Mouse (Mus musculus) small intestine, adult 2 months (tissue): ENCODE data around the gene Wnt2. TPM values are rescaled to one million over a fixed set of nuclear protein-coding genes. Genes with fewer than 3 reads are reported as not detected.
A peak's percentile ranks its signal among the peaks of the same experiment; 100 is the strongest.

ENCODE experiments used
- H3K27ac ChIP-seq: fragments of 200-500 bp; 2 replicates; pipeline ENCODE4 v1.5.1; 2012; ENCODE audit warnings: low read depth, low read length, control low read depth, inconsistent platforms; ENCODE audit not compliant: insufficient read depth
- H3K27me3 ChIP-seq: fragments of 200-500 bp; 2 replicates; pipeline ENCODE4 v1.6.1; 2012; ENCODE audit warnings: mild to moderate bottlenecking, moderate library complexity, low read length, inconsistent platforms; ENCODE audit not compliant: control insufficient read depth, insufficient read depth
- H3K36me3 ChIP-seq: fragments of 200-500 bp; 2 replicates; pipeline ENCODE4 v1.6.1; 2012; ENCODE audit warnings: mild to moderate bottlenecking, low read length, control low read depth, inconsistent platforms; ENCODE audit not compliant: control insufficient read depth, insufficient read depth
- H3K4me1 ChIP-seq: fragments of 200-500 bp; 2 replicates; pipeline ENCODE4 v1.6.1; 2012; ENCODE audit warnings: low read length, inconsistent platforms, mixed read lengths; ENCODE audit not compliant: control insufficient read depth, insufficient read depth, insufficient read length
- H3K4me3 ChIP-seq: fragments of 200-500 bp; 2 replicates; pipeline ENCODE4 v1.5.1; 2012; ENCODE audit warnings: low read depth, mild to moderate bottlenecking, control low read depth, inconsistent platforms, low read length, moderate library complexity
- CTCF ChIP-seq: fragments of 200-500 bp; IDR thresholded peaks from 2 replicates; pipeline ENCODE4 v1.5.1; 2012; ENCODE audit warnings: low read depth, mild to moderate bottlenecking, control low read depth, inconsistent platforms, low read length, moderate library complexity, mixed read lengths; ENCODE audit not compliant: insufficient replicate concordance, insufficient read length; ENCODE audit errors: extremely low read depth
- POLR2A ChIP-seq: fragments of 200-500 bp; IDR thresholded peaks from 2 replicates; pipeline ENCODE4 v1.6.1; 2012; ENCODE audit warnings: low read depth, mild to moderate bottlenecking, control low read depth, inconsistent platforms, low read length, moderate library complexity
- WGBS: fragments of 180-500 bp; shearing (Covaris S2); methylation state at CpG from one replicate; pipeline ENCODE4 v1.1.7; 2018; 5-methylcytosine and 5-hydroxymethylcytosine counted together
- polyA plus RNA-seq: library from polyadenylated mRNA; depleted of rRNA; stranded (reverse); fragments of >200 nt; gene quantifications from 2 replicates; pipeline ENCODE4 v1.2.3, GENCODE M21; 2012; rRNA removed

Gene Wnt2
- 0.38 and 0.66 TPM in 2 replicates for polyA plus RNA-seq

DNA sequence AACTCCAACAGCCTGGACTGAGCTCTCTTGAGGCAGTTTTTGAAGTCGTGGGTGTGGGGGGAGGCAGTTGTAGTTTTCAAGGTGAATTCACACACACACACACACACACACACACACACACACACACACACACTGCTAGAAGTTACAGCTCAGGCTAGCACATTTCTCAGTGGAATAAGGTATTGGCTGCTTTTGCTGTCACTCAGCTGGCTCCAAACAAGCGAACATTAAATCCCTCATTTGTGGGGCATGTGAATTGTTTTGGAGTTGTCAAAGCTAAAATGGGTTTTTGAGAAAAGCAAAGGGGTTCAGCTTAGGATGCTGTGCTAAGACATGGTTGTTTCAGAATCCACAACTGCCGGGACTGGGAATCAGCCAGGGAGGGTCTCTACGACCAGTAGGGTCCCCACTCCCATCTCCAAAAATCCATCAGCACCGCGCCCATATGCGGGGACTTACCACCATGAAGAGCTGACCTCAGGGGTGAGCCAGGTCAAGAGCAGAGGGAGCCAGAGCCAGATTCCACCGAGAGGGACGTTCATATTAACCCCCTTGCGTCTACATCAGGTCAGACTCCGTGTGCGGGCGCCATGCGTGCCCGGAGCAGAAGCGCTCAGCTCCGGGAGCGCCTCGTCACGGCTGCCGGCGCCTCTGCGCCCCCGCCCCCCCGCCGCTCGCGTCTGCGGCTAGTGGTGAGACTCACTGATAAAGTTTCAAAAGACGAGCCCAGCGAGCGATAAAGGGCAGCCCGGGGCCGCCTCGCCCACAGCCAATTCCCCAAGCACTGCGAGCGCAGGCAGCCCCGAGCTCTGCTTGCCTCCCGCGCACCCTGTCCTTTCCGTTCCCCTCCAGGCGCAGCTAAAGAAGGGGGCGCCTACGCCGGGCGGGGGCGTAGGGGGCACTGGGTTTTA, at the start of gene Wnt2:
Gene Wnt2 (minus strand): TSS at position 840 of the 911 bp plus-strand sequence.
- Histone ChIP-seq H3K27ac (no peak within 1 kb of the TSS), H3K4me3 (peak within 1 kb of the TSS; percentile 44), H3K36me3 (no peaks in the 10 kb centered on the region), H3K4me1 (no peaks in the 10 kb centered on the region), H3K27me3 (peaks cover 14% of the 10 kb centered on the region)
- no peak for TF ChIP-seq CTCF
- no peak for TF ChIP-seq POLR2A
- WGBS, result 3% methylated on average over 47 of the region's 47 CpGs

- 31% methylated on average over 1 of the region's 1 CpGs for WGBS
- TF ChIP-seq CTCF (no peak), POLR2A (no peak)
- no peaks in the 10 kb centered on the region for H3K36me3 ChIP-seq
- H3K4me1 ChIP-seq, result 0 out of 2 replicates have a peak, but pooled peaks cover 1% of the 10 kb centered on the region
- no peaks in the 10 kb centered on the region for H3K27me3 ChIP-seq
- H3K4me3 ChIP-seq, result no peak overlapping the region
- no peak overlapping the region for H3K27ac ChIP-seq
Observed at GRCm38 (mm10) chr6:18078615-18079014, 48.2 kb upstream of the Wnt2 start.

DNA sequence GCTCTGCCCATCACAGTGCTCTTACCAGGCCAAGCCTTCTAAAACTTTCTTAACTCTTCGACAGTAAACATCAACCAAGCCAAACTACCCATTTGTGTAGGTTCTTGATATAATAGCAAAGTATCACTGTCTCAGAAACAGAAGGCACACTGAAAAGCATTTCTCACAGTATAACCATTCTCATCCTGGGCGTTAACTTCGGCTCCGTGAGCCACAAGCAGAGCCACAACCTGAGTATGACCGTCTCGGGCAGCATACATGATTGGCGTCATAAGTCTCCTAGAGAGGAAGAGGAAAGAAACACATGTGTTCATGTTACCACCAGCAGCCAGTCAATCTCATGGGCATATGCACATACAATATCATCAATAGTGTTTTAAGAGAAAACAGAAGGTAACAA, 46.6 kb upstream of the Wnt2 start:
- 0 out of 2 replicates have a peak, but pooled peaks cover 1% of the 10 kb centered on the region for H3K4me1 ChIP-seq
- no peaks in the 10 kb centered on the region for H3K27me3 ChIP-seq
- WGBS, result 38% methylated on average over 7 of the region's 7 CpGs
- no peaks in the 10 kb centered on the region for H3K36me3 ChIP-seq
- TF ChIP-seq CTCF, result no peak
- TF ChIP-seq POLR2A, result no peak
- no peak overlapping the region for H3K4me3 ChIP-seq
- H3K27ac ChIP-seq, result no peak overlapping the region

- H3K4me1 ChIP-seq, result 0 out of 2 replicates have a peak, but pooled peaks cover 1% of the 10 kb centered on the region
- H3K27me3 ChIP-seq, result no peaks in the 10 kb centered on the region
- no peak for TF ChIP-seq CTCF
- no peak for TF ChIP-seq POLR2A
- H3K27ac ChIP-seq, result no peak overlapping the region
- H3K4me3 ChIP-seq, result no peak overlapping the region
- H3K36me3 ChIP-seq, result no peaks in the 10 kb centered on the region
- WGBS, result 13% methylated on average over 5 of the region's 5 CpGs
Observed at GRCm38 (mm10) chr6:18076577-18076976, 46.2 kb upstream of the Wnt2 start.

- TF ChIP-seq CTCF, result no peak
- TF ChIP-seq POLR2A, result no peak
- no peaks in the 10 kb centered on the region for H3K27me3 ChIP-seq
- 86% methylated on average over 4 of the region's 4 CpGs for WGBS
- H3K36me3 ChIP-seq, result no peaks in the 10 kb centered on the region
- no peak overlapping the region for H3K27ac ChIP-seq
- H3K4me1 ChIP-seq, result no peaks in the 10 kb centered on the region
- no peak overlapping the region for H3K4me3 ChIP-seq
Observed at GRCm38 (mm10) chr6:18057899-18058298, 27.5 kb upstream of the Wnt2 start.

- Histone ChIP-seq H3K4me1 (no peaks in the 10 kb centered on the region), H3K27me3 (no peaks in the 10 kb centered on the region), H3K27ac (no peak overlapping the region), H3K36me3 (no peaks in the 10 kb centered on the region), H3K4me3 (no peak overlapping the region)
- 78% methylated on average over 5 of the region's 5 CpGs for WGBS
- TF ChIP-seq POLR2A, result no peak
- TF ChIP-seq CTCF, result no peak
Observed at GRCm38 (mm10) chr6:18051702-18052101, 21.3 kb upstream of the Wnt2 start.

DNA sequence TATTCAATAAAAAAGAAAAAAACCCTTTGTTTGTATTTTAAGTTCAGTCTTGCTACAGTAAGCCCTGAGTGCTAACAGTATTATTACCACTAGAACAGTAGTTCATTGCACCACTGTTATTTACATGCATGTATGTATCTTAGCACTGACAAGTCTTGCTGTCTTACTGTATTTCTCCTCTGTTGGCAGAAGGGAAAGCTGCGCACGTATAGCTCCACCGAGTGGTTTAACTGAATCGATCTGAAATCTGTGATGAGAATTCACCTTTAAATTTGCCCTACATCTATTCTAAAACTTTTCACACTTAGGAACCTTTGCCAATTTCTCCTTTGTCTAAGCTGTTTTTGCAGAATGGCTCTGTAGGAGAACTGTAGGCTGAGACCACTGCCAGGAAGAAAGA, 13.9 kb upstream of the Wnt2 start:
- Histone ChIP-seq H3K4me1 (no peaks in the 10 kb centered on the region), H3K4me3 (no peak overlapping the region), H3K36me3 (no peaks in the 10 kb centered on the region), H3K27me3 (no peaks in the 10 kb centered on the region), H3K27ac (no peak overlapping the region)
- WGBS, result 87% methylated on average over 4 of the region's 4 CpGs
- TF ChIP-seq CTCF, result no peak
- no peak for TF ChIP-seq POLR2A
